Mouse (Mus musculus) megakaryocyte-erythroid progenitor cell, adult 5 weeks (primary cell): ENCODE results near the gene 1700013H16Rik. TPM values are rescaled to one million over a fixed set of nuclear protein-coding genes. Genes with fewer than 3 reads are reported as not detected.

ENCODE experiments used
- polyA plus RNA-seq: library from polyadenylated mRNA; stranded (reverse); fragments of >175 nt; gene quantifications from 2 replicates; pipeline ENCODE4 v1.2.3, GENCODE M21; 2012

The 1700013H16Rik gene
- polyA plus RNA-seq = not detected in 2 replicates

DNA sequence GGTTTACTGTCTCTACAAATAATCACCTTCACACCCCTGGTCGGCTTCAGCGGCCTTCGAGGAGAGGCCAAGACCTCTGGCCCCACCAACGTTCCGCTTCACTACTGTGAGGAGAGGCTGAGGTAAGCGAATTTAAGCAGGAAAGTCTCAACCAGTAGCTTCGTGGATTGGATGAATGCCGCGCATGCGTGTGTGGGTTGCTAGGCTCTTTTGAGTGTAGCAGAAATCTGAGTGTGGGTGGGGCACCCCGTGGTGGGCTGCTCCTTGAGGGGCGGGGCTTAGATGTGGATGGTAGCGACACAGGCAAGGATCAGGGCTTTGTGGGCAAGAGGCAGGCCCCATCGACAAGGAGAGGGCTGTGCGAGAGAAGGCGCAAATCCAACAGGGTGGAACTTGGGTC, at the start of gene 1700013H16Rik:
1700013H16Rik (minus strand) TSS at position 96 of the 400 bp plus-strand sequence.

DNA sequence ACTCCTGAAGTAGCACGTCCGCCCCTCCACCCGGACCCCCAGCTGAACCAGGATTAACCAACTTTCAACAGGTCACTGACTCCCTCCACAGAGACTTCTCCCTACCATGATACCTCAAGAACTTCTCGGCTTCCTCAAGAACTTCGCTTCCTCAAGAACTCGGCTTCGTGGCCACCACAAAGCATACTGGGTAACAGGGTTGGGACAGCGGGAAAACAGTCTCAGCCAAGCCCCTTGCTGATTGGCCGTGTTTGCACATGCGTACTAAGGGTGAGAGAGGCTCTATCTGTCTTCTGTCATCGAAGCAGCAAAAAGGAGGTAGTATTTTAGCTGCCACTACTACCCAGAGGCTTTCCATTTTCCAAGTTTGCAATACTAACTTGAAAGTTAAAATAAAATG, 39.9 kb upstream of the 1700013H16Rik start, which contains the start of gene Xlr:
Xlr (minus strand) TSS at position 188 of the 400 bp plus-strand sequence.

DNA sequence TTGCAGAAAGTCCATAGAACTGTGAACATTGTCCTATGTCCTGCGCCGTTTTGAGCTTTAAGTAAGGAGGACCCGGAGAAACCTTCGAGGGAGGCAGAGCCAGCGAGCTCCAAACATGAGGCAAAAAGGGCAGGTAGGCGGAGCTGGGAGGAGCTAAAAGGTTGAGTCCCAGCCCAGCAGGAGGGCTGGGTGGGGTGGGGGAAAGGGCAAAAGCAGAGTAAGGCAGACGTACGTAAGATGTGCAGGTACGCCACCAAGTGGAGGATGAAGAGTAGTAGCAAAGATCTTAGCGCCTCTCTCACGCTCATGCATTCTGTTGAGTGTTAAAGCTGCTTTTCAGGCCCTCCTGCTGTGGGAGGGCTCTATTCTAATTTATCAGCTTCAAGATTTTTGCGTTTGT, 18.6 kb upstream of the 1700013H16Rik start, which contains the start of gene Zfp36l3:
Zfp36l3 (minus strand) TSS at position 119 of the 400 bp plus-strand sequence.

DNA sequence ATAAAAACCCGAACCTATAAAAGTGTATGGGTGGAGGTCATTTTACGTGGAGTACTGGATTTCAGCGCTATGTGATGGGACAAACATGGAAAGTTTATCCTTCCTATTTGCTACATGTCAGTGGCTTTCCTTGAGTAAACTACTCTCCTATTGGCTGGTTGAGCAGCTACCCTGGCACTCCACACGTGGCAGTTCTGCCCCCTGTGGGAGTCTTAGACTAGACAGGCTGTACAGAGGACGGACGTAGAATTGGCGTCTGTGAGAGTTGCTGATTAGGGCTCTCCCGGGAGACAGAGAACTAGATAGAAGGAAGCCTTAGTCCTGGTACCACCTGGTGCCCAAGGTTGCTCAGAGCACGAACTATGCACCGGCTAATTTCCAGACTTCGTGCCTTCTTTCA, 33.0 kb downstream of the 1700013H16Rik start, which contains the start of gene 4930502E18Rik:
4930502E18Rik (plus strand) TSS at position 231 of the 400 bp plus-strand sequence.

Other genes with a start within 250 kb of the 1700013H16Rik start
- 0.68 and 0.74 TPM in 2 replicates for gene Rtl8c, start 149.8 kb downstream of the 1700013H16Rik start, polyA plus RNA-seq
- gene Gm14597, start 148.9 kb downstream of the 1700013H16Rik start, polyA plus RNA-seq = not detected in 2 replicates
- gene Rtl8a, start 114.1 kb downstream of the 1700013H16Rik start, polyA plus RNA-seq = 23.3 and 33.9 TPM in 2 replicates
- gene Rtl8b, start 87.4 kb downstream of the 1700013H16Rik start, polyA plus RNA-seq = 52.1 and 54.0 TPM in 2 replicates
- not detected in 2 replicates for gene 4930502E18Rik, start 33.0 kb downstream of the 1700013H16Rik start, polyA plus RNA-seq
- gene Zfp36l3, start 18.6 kb upstream of the 1700013H16Rik start, polyA plus RNA-seq = not detected in 2 replicates
- gene Xlr, start 39.9 kb upstream of the 1700013H16Rik start, polyA plus RNA-seq = 0.11 and 0.35 TPM in 2 replicates